Mouse (Mus musculus) 3T3-L1 (cell line): ENCODE results near the gene Tmem17.

Experiments used
- DNase-seq: peaks from one replicate; pipeline ENCODE4 v3.0.0-alpha.2; 2015; ENCODE audit warnings: low read depth, low spot score

Gene Tmem17

DNA sequence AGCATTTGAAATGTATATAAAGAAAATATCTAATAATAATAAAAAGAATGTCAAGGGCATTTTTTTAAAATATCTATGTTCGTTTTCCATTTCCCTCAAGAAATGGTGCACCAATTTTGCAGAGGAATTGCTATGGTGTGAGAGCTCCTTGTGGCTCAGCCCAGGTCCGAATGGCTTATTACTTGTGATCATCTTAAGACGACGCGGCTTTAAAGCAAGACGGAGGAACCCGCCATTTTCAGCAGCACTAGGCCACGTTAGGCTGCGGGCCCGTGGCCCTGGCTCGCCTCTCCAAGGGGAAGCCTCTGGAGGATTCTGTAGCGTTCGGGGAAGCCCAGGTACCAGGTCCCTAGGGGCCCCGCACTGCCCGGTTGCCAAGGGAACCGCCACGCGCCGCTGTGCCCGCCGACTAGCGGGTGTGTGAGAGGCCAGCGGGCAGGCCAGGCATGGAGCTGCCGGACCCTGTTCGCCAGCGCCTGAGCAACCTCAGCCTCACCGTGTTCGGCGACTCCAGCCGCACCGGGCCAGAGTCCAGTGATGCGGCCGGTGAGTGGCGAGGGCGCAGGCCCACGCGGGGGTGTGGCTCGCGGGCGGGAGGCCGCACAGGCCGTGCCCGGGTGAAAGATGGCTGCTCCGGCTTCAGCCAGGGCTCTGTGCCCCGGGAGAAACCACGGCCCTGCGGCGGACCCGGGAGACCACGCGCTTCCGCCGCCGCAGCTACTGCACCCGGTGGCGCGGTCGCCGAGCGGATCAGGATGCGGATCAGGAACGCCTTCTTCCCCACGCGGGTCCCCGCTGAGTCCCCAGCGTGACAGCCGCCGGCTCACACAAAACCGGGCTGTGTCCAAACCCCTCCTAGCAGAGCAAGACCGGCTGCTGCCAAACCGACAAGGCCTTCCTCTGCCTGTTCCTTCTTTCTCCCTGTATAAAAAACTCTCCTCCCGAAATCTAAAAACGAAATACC, at the start of gene Tmem17:
Tmem17 (plus strand) TSS at position 51 of the 964 bp plus-strand sequence.
- peak; percentile 74 for DNase-seq

DNA sequence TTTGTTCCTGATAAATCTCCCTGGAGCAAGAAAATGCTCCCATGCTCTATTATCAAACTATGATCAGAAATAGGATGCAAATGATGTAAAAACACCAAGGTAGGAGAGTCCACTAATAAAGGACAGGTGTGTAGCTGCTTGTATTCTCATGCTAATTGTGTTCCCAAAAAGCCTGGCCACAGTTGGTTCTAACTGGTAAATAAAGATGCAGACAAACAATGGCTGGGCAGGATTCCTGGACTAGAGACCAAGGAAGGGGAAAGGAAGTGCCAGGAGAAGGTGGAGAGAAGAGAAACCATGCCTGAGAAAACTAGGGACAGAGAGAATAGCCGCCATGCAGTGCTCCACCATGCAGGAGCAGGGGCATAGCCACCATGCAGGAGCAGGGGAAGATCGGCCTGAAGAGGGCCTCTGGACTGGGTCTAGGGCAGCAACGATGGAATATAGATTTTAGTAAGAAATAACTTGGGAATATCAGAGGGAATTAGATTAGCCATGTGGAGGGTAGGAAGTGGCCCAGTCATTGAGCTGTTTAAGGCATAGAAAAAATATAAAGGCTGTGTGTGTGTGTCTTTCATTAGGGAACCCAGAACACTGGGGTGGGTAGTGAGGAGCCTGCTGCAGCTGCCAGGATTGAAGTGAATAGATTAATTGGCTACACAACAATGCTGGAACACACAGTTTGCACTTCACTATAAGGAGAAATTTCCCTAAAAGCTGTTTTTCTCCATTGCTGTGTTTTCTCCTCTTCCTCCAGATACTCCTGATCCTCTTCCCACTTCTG, 31.9 kb upstream of the Tmem17 start:
- DNase-seq = no peak

GRCm38 (mm10) chr11:22481639-22482361, 30.1 kb upstream of the Tmem17 start:
- DNase-seq = peak; percentile 85

DNA sequence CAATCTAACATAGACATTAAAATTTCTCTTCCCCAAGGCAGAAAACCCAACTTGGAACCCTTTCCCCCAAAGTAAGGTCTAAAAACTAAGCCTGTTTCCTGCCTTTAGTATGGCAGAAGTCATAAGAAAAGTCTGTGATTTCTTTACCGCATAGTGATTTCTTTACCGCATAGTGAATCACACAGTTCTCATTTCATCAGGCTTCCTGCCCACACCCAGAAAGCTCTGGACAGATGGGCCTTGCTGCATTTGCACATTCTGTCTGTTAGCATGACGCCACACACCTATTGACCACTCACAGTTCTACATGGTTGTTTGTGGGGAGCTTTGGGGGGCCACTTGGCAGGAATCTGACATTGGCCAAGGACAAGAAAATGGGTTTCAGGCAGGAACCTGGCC, 29.5 kb upstream of the Tmem17 start:
- peak; percentile 66 for DNase-seq

GRCm38 (mm10) chr11:22493694-22494319, 18.1 kb upstream of the Tmem17 start:
- DNase-seq = no peak

DNA sequence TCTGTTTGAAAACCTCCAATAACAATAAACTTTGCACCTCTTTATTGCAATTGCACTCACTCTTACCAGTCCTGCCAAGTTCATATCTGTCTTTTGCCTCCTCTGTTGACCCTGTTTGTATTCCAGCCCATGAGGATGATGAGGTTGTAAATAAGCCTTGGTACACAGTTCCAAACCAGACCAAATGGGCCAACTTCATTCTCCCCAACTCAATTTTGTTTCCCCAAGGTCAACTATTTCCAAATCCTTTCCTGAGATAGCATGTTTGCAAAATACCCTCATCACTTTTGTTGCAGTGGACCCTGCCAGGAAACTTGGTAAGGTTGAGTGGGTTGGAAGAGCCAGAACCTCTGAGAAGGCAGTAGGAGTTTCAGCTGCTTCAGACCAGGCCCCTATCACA, 16.9 kb upstream of the Tmem17 start:
- no peak for DNase-seq

DNA sequence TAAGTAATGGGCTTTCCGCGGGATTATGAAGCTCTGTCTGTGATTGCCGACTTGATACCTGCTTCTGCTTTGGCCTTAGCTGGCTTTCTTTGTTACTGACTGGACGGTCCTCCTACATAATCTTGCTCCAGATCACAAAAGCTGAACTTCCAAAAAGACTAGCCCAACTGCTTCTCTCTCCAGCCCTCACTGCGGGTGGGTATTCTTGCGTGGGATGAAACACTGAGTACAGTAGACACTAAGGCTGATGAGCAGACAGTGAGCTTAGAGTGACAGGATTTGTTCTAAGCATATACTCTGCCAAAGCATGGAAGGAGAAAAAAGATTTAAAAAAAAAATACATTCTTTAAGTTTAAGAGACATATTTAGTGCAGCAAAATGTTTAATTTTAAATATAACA, 12.5 kb upstream of the Tmem17 start:
- no peak for DNase-seq

- DNase-seq = peak; percentile 22
Measured at GRCm38 (mm10) chr11:22499886-22500285, 12.0 kb upstream of the Tmem17 start.

DNA sequence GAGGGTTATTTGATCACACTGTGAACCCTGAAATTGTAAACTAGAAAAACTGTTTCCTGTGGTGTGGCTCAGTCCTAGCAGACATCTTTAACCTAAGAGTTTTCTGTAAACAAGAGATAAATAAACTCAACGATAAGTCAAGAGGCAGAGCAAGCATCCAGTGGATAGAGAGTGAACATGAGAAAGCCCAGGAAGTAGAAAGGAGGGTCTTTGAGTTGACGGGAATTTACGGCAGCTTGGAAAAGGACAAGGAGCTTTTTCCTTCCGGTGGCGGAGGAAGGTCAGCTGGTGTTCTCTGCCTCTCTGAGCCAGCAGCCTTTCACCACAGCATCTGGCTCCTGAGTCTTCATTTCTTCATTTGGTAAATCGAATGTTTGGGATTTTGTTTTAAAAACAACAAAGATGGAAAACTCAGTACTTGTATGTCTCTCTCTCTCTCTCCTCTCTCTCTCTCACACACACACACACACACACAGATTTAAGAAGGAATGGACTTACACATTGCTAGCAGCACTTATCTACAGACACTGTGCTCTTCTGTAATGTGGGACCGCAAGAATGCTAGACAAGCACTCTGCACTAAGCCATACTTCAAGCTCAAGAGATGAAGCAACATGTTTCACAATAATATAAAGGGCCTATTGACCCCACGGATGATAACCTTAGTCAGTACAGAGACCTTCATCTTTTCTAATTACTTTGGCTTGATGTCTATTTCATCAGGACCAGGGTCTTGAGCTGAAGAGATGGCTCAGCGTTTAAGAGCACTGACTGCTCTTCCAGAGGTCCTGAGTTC, 10.9 kb upstream of the Tmem17 start:
- no peak for DNase-seq

DNA sequence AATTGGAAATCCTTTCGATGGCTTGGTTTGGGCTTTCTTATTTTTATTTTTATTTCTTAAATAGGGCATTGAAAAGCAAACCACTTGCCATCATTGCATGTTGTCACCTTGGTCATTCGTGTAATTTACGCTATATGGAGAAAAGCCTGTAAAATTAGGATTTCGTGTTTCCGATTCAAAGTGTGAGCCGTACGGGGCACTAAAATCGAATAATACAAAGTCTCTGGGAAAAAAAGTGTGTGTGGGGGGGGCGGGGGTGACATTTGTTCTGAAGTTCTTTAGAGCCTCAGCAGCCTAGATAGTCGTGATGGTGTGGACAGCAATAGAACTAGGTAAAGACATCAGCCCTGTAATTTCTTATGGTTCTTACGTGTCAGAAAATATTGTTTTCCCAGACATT, 1.2 kb downstream of the Tmem17 start:
- DNase-seq = peak; percentile 21

DNA sequence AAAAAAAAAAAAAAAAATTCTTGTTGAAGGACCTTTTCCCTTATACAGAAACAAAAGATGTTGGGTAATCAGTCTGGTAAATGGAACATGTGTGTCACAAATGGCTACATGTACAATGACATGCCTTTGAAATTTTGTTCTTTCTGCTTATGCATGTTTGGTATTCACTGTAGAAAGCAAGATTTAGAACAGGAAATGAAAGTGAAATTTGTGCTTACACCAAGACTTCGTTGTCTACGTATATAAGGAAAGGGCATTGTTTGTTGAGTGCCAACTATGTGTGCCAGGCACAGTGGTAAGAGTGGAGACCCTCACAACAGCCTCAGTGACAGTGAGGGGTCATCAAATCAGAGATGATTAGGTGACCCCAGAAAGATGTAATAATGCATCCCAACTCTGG, 3.2 kb downstream of the Tmem17 start:
- no peak for DNase-seq

- DNase-seq = no peak
Measured at GRCm38 (mm10) chr11:22518445-22518844, 6.6 kb downstream of the Tmem17 start.

GRCm38 (mm10) chr11:22520251-22520650, 8.4 kb downstream of the Tmem17 start:
- DNase-seq = no peak

- no peak for DNase-seq
Measured at GRCm38 (mm10) chr11:22524606-22525005, 12.7 kb downstream of the Tmem17 start.

GRCm38 (mm10) chr11:22540600-22540999, 28.7 kb downstream of the Tmem17 start:
- DNase-seq = no peak

- DNase-seq = no peak
Measured at GRCm38 (mm10) chr11:22560061-22560460, 48.2 kb downstream of the Tmem17 start.

DNA sequence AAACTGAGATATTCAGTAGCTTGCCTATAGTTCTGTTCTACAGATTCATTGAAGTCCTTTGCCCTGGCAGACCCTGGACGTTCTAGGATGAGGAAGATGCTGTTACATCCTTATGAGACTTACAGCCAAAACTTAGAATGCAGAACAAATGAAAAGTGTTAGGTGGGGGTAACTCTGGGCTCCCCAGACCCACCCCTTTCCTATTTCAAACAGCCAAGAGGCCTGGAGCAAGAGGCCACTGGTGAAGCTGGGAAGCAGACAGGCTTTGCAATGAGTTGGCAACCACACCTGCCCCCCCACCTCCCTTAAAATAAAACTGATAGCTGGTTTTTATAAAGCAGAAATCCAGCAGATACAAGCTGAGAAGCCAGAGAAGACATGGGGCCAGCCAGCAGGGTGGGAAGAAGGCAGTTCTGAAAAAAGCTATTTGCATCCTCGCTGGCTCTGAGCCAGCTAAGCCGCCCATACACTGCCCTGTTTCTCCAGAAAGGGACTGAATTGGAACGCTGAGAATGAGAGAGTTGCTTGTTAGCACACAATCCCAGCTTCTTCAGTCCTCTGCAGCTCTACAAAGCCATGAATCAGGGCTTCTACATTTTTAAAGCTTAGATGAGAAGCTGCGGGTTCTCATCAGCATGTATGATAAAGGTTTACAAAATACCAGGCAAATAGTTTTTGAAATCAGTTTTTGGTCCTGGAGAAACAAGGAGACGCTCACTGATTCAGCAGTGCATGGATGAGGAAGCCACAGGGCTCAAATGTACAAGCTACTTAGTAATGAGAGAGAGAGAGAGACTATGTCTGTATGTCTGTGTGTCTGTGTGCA, 48.8 kb downstream of the Tmem17 start:
- no peak for DNase-seq

GRCm38 (mm10) chr11:22561329-22561592, 49.4 kb downstream of the Tmem17 start:
- no peak for DNase-seq

GRCm38 (mm10) chr11:22563706-22564105, 51.8 kb downstream of the Tmem17 start:
- no peak for DNase-seq

- DNase-seq = no peak
Measured at GRCm38 (mm10) chr11:22564676-22565075, 52.8 kb downstream of the Tmem17 start.
